Mouse (Mus musculus) gonadal fat pad, adult 2 months (tissue): ENCODE measurements around the gene Ugt1a10. TPM values are rescaled to one million over a fixed set of nuclear protein-coding genes. Genes with fewer than 3 reads are reported as not detected.

Experiments
- polyA plus RNA-seq: library from polyadenylated mRNA; depleted of rRNA; stranded (reverse); fragments of >200 nt; gene quantifications from 2 replicates; pipeline ENCODE4 v1.2.3, GENCODE M21; 2012; rRNA removed

Gene Ugt1a10
- polyA plus RNA-seq, 1 experiment: not detected

Other genes with a start within 250 kb of the Ugt1a10 start
- gene Dgkd, start 202.1 kb upstream of the Ugt1a10 start, polyA plus RNA-seq: 44.3 and 47.5 TPM in 2 replicates
- 11.2 and 12.0 TPM in 2 replicates for gene Usp40, start 46.8 kb upstream of the Ugt1a10 start, polyA plus RNA-seq
- 0.14 and 0.23 TPM in 2 replicates for gene Ugt1a9, start 15.4 kb downstream of the Ugt1a10 start, polyA plus RNA-seq
- 0.06 and 0.19 TPM in 2 replicates for gene Ugt1a8, start 32.4 kb downstream of the Ugt1a10 start, polyA plus RNA-seq
- 8.3 and 11.2 TPM in 2 replicates for gene Ugt1a7c, start 39.7 kb downstream of the Ugt1a10 start, polyA plus RNA-seq
- 10.2 and 62.3 TPM in 2 replicates for gene Ugt1a6b, start 47.9 kb downstream of the Ugt1a10 start, polyA plus RNA-seq
- gene Ugt1a6a, start 79.4 kb downstream of the Ugt1a10 start, polyA plus RNA-seq: 53.7 and 76.4 TPM in 2 replicates
- gene Ugt1a5, start 110.6 kb downstream of the Ugt1a10 start, polyA plus RNA-seq: 0.13 and 0.27 TPM in 2 replicates
- gene Ugt1a2, start 145.2 kb downstream of the Ugt1a10 start, polyA plus RNA-seq: 0.16 TPM in 1 of 2 replicates, not detected in the other
- gene Dnajb3, start 150.4 kb downstream of the Ugt1a10 start, polyA plus RNA-seq: 4.1 and 6.9 TPM in 2 replicates
- 1.2 and 1.3 TPM in 2 replicates for gene Ugt1a1, start 156.6 kb downstream of the Ugt1a10 start, polyA plus RNA-seq
- 52.3 and 83.6 TPM in 2 replicates for gene Mroh2a, start 171.6 kb downstream of the Ugt1a10 start, polyA plus RNA-seq
- gene Hjurp, start 222.2 kb downstream of the Ugt1a10 start, polyA plus RNA-seq: 67.1 and 68.4 TPM in 2 replicates
- 0.03 TPM in 1 of 2 replicates, not detected in the other for gene Trpm8, start 222.3 kb downstream of the Ugt1a10 start, polyA plus RNA-seq